Mouse (Mus musculus) fat pad, adult 2 months (tissue): ENCODE results near the gene Srcin1.

ENCODE experiments used
- DNase-seq: peaks from one replicate; pipeline ENCODE4 v3.0.0-alpha.2; 2011; ENCODE audit warnings: low read depth, low spot score; ENCODE audit errors: extremely low read depth

Srcin1 gene

DNA sequence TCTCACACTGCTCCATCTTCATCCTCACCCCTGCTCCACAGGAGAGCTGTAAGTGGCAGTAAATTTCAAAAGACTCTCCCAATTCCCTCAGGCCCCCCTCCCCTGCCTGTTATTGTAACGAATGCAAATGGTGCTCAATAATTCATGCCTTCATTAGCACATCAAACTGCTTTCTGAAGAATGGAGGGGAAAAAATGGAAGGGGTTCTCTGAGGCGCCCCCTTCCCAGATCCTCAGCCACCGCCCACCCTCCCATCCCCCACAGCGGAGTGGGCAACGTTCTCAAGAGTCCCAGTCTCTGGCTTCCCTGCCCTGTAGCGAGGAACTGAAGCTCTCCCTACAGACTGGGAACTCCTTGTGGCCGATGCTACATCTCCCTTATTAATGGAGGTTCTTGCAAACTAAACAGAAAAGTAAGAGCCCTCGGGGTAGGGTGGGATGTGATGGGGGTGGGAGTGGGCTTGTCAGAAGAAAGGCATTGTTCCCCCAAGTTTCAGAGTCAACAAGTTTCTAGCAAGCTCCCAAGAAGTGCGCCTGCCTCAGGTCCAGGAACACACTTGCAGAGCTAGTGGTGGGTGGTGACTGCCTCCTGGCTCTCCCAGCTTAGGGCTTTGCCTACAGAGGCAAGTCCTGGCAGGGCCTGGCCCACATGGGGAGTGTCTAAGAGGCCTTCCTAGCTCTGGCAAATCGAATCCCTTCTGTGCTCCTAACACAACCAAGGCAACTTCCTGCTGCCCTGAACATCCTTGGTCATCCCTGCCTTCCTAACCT, 3.3 kb upstream of the Srcin1 start:
- DNase-seq = no peak

DNA sequence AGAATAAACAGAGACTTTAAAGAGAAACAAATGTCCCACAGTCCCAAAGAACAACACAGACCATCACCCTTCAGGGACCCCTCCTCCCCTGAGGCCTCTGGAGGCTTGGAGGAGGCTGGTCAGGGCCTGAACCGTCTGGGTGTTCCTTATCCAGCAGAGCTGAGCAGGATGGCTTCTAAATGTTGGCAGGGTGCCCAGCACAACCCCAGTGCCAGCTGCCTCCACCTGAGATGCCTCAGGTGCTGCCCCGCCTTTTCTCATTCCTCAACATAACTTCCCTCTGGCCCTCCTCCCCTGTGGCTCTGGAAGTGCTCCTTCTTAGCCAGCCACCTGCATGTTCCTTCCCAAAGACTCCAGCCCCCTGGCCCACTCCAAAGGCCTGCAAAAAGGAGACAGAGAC, 2.3 kb upstream of the Srcin1 start:
- DNase-seq = no peak

DNA sequence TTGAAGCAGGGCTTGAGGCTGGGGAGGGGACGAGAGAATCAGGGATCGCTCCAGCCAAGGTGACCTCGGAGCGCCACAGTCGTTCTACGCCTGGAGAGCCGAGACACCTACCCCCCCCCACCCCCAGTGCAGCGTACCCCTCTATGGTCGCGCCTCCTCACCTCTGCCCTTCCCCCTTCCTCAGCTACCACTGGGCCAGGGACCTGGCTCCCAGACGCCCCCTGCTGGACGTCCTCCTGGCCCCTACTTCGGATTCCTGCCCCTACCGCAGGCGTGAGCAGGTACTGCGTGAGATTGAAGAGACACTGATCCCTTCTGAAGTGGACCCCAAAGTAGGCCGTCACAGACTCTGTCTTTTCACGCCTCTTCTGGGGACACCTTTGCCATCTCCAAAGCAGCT, 348 bp downstream of the Srcin1 start:
- no peak for DNase-seq

DNA sequence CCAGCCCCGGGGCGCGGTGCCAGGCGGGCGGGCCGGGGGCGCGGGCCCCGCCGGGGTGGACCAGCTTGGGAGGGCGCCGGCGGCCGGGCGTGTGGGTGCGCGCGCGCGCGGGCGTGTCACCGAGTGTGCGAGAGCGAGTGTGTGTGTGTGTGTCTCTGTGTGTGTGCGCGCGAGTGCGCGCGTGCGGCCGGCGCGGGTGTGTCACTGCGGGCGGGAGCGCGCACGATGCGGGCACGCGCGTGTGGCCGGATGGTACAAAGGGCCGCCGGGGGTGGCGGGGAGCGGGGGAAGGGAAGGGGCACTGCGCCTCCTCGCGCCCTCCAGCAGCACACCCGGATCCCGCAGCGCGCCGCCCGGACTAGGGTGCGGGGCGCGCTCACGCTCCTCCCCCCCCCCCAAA, 911 bp downstream of the Srcin1 start:
- no peak for DNase-seq

DNA sequence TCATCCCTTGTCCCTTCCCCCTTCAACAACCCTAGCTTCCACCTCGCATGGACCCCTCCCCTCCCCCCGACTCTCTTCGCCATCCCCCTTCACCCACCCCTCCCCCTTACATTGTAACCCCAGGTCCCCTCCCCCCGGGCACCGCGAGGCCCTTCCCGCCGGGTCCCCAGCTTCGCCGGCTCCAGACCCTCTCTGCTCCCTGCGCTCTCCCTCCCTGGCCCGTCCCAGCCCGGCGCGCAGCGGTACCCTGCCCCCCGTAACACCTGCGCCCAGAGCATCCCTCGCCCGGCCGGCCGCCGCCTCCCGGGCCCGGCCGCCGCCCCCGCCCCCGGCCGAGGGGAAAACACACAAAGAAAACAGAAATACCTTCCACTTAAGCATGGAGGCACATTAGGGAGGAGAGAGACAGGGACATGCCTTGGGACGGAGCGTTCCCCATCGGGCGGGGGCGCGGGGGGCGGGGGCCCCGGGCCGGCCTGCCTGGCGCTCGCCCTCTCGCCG, 1.4 kb downstream of the Srcin1 start:
- no peak for DNase-seq

DNA sequence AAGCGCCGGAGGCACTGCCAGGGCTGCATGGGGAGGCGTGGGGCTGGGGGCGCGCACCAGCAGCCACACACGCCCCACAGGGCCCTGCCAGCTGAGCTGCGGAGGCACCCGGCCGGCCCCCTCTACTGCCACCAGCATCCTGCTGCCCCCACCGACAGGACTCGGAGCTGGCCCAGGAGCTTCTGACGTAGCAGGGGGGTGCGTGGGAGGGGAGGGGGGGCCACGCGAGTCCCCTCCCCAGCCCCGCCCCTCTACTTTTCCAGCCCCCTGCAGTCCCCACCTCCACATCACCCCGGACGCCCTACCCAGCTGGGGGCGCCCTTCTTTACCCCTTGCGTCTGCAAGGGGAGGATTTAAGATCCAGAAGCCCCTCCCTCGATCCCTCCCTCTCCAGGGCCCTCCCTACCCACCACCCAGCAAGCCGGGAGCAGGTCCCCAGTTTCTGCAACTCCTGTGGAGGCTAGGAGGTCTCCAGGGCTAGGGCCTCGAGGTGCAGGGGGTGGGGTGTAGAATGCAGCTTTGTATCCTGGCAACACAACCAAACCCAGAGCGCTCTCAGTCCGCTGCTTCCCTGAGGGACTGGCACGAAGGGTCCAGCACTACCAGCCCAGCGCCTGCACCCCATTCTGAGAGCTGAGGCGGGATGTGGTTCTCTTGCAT, 2.0 kb downstream of the Srcin1 start:
- no peak for DNase-seq

DNA sequence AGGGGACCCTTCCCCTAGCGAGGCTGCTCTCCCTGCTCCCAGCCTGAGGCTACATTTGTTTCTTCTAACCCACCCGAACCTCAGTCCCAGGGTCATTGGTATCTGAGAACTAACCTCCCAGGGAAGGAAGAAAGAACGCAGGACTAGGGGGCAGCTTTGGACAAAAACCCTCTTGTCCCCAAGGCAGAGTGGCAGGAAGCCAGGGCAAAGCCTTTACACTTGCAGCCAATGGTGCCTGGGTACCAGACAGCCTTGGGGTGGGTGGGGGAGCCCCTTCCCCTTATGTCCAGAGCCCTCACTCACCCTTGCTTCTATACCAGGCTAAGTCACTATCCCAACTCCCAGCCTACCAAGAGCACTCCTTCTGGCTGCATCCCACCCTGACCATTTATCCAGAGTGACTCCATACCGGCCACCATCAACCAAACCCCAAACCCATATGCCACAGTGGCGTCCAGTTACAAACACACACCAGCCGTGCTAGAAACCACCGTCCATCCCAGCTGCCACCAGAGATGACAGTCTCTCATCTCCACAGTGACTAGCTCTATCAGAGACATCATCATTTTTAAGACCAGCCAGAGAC, 3.0 kb downstream of the Srcin1 start:
- DNase-seq = no peak

DNA sequence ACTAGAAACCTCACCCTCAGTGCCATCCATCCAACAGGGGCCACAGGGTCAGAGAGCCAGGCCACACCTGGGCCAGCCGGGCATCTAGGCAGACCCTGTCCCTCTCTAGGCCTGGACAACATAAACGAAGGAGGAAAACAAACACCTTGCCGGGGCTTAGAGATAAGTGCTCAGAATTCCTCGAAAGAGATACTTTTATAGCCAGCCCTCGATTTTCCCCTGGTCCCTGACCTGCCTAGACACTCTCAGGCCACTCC, 4.0 kb downstream of the Srcin1 start:
- no peak for DNase-seq

DNA sequence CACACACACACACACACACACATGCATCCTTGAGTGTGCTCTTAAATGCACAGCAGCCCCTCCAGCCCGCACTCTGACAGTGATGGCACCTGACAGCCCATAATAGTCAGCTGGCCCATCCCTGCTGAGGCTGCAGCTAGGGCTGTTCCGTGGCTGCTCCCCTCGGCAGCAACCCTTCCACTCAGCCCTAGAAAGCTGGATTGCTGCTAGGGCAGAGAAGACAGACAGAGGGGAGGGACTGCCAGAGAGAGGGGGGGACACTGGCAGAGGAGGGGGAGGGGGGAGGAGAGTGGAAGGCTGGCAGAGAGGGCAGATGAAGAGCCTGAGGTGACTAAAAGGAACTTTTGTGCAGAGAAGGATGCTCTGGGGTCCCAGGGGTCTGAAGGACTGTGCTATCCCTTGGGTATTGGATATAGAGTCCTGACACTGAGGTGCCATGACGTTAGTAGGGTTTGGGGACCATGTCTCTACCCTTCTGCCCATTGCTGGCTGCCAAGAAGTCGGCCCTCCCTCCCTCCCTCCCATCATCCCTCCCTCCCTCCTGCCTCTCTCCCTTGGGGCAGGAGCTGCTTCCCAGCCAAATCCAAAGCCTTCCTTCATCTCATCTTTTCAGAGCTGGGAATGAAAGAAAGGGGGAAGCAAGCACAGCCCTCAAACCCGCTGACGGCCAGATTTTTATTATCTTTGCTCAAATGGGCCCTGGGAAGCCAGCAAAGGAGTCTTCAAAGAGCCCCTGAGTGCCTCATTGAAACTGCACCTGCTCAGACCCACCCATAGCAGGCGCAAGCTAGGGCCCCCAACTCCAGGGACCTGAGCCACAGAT, 4.5 kb downstream of the Srcin1 start:
- no peak for DNase-seq

DNA sequence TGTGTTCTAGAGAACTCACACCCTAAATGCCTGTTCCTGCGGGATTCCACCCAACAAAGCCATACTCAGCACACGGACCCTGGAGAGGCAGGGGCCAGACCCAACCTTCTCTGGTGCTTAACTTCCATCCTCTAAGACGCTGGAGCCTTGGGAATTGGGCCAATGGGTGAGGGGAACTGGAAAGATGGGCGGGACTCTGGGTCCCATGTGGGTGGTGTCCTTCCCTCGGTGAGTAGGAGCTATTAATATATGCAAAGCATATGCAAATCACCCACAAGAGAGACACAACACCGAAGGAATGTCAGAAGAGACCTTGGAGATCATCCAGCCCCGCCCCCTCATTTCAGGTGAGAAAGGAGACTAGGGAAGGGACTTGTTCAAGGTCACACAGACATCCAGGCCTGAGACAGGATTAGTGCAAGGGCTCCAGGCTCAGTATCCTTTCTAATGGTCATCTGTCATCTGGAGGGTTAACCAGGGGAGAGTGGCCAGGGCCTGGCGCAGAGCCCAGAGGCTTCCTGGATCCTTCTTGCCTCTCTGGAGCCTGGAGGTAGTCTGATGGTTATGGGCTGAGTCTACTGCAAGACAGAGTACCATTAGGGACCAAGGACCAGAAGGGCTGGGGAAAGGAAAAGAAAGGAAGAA, 5.4 kb downstream of the Srcin1 start:
- DNase-seq = no peak

DNA sequence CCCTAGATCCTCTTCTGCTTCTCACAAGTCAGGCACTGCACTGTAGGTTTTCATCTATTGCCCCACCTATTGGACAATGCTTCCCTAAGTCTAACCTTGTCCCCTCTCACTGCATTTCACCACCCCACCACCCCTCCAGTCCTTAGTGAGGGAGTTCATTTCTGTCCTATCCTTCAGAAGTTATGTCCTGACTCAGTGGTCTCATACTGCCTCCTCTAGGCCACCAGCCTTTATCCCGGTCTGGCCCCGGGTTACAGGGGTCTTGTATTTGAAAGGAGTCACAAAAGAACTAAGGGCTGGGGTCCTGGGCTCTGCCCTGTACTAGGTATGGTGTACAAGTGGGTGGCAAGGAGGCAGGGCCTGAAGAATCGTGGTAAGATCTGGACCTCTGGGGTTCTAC, 6.2 kb downstream of the Srcin1 start:
- DNase-seq = no peak

DNA sequence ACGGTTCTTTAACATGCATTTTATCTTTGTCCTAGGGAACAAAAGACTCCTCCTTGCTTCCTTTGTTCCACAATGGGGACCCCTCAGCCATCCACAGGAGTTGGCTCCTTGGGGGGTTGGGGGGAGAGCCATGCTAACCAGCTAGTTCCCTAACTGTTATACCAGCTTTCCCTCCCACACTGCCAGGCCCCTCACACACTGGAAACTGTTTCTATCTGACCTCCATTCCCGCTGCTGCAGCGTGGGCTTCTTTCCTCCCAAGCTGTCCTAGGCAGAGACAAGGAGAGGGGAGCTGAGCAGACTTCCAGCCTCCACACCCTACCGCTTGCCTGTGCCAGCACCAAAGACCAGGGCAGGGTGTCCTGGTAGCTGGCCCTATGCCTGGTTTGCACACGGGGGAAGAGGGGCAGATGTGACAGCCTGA, 6.7 kb downstream of the Srcin1 start:
- no peak for DNase-seq

DNA sequence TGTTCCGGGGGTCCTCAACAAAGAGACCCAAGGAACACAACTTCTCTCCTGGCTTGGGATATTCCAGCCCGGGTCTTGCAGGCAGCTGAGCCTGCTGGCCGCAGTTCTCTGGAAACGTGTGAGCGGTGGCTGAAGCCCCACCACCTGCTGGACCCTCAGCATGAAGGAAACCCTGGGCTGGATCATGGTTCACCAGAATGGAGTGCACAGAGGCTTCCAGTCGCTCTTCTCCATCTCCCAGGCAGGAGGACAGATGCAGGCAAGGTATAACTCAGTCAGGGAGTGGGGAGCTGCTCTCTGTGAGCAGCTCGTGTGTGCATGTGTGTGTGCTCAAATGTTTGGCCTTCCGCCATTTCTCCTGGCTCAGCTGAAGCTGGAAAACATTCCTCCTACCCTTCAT, 7.3 kb downstream of the Srcin1 start:
- DNase-seq = no peak

DNA sequence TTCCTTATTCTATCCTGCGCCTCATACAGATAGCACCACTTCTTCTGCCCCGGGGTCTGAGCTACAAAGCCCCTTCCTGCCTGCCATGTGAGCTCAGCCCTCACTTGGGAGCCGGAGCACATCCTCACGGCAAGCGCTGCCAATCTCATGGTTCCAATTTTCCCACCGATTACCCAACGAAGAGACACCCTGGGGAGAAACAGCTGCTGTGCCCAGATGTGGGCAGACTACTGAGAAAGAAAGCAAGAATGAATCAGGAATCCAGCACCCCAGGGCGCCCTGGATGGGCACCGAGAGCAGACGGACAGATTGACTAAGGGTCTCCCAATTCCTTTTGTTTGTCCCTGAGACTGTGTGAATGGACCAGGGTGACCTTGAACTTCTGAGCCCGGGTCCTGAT, 8.5 kb downstream of the Srcin1 start:
- no peak for DNase-seq

DNA sequence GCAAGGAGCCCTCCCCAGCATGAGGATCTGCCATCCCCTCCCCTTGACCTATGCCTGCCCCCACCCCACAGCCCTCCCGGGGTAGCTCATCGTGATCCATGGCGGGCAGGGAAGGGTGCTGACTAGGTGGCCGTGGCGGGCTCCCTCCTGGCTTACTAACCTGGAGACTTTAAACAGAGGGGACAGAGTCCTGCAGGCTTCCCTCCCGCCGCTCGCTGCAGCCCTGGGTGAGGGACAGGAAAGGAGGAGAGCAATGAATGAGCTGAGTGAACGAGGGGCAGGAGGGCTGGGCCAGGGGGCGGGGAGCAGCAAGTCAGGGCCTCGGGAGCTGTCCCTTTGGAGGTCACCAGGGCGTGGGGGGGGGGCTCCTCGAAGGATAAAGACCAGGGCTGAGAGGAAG, 9.4 kb downstream of the Srcin1 start:
- DNase-seq = no peak

DNA sequence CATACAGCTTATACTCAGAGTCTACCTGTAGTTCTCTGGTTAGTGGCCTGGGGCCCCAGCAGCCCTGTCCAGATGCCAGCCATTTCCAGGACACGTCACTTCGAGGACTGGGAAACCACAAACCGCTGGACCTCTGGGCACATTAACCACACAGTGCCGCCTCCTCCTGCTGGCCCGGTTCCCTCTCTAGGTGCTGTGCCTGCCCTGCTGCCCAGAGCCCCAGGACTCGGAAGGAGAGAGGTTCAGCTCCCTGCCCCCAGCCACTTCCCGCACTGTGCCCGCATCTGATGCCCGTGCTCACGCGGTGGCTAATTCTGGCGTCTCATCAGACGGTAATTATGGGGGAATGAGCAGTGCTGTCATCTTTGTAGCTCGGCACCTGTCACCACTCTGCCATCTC, 12.3 kb downstream of the Srcin1 start:
- no peak for DNase-seq

DNA sequence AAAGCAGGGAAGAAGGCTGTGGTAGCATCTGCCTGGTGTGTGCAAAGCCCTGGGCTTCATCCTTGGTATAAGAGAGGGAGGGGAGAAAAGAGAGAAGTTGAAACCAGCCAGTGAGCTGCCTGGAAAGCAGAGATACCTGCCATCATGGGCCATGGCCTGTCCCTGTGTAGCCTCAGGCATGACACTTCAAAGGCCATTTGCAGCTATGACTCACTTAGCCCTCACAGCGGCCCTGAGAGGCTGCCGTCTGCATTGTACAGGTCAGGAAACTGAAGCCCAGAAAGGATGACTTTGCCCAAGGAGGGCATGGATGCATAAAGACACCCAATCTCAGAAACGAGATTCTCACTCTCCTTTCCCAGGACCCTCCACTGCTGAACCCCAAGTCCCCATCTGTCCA, 13.4 kb downstream of the Srcin1 start:
- DNase-seq = no peak

DNA sequence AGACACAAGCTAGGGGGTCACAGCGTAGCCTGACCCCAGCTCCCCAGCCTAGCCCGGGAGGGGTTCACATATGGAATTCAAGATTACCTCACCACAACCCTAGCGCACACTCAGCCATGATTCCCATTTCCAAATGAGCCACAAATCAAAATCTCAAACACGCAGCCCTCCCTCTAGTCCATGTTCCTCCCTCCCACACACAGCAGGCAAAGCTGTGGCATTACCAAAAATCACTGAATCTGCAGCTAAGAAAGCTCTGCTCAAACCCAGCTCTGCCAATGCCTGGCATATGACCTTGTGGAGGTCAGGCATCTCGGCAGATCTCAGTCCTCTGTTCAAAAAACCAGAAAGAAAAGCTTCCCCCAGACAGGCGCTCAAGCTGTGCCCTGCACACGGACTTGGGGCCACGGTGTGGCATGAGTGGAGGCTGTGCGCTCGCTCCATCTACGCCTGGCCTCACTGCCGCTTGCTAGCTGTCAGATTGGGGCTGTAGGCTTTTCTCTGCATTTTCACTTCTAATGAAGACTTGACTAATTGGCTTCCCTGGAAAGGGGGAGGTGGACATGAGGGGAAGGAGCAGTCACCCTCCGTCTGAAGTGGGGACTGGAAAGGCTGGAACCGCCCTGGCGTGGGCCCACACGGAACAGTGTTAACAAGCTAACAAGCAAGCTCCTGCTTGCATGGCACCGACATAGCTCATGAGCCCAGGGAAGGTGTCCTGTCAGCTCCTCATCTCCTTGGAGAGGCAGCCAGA, 15.6 kb downstream of the Srcin1 start:
- no peak for DNase-seq

DNA sequence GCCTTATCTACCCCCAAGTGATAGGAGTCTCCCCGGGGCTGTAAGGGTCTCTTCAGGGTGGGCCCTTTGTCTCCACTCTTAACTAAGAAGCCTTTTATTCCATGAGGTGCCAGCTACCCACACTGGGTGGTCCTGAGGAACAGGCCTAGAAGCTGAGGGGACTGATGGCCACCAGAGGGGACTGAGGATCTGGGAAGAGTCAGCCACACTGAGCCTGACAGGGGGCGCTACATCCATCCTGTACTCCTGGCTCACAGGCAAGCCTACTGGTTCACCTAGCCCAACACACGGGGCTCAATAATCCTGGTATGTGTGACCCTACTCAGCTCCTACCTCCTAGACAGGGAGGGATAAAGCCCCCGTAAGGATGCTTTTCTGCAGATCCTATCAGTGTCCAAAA, 16.4 kb downstream of the Srcin1 start:
- DNase-seq = no peak

DNA sequence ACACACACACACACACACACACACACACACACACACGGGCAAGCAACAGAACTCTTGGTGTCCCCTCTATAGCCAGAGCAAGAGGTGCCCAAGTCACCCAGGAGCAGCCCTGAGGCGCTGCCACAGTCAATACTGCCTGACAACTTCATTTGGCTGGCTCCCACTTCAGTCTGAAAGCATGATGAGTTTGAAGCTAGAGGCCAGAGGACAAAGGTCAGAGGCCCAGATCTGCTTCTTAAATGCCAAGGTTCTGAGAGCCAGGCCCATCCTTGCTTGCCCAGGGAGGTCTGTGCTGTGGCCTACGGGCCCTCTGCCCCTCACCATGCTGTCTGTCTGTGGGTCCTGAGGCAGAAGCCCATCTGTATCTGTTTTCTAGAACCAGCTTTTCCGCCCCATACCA, 18.1 kb downstream of the Srcin1 start:
- DNase-seq = no peak
